ENCODE assay signal across 19 mouse cellular contexts in the genomic region with DNA sequence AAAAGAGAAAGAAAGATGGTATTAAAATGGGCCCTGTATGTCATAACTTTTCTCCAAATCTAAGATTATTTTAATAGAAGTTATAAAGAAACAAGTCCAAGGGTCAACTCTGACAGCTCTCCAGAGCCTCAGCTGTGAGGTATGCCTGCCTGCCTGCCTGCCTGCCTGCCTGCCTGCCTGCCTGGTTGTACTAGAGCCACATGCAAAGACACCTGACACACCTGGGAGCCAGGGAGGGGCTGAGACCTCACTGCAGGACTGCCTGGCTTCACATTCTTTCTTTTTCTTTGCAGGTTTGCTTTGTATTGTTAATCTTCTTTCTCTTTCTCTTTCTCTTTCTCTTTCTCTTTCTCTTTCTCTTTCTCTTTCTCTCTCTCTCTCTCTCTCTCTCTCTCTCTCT. TPM values are rescaled to one million over a fixed set of nuclear protein-coding genes. Genes with fewer than 3 reads are reported as not detected.
"Had no signal": no experiment of that assay in that cellular context is flagged by ENCODE, and none has a peak within 500 bp of the region (broad histone marks: within the 10 kb centered on the region; RNA-seq: fewer than 3 reads in every experiment).

No protein-coding gene starts in this region.

- H3K9me3 ChIP-seq: kidney, embryonic 15.5 days; limb, embryonic 15.5 days; liver, embryonic 12.5 days; neural tube, embryonic 15.5 days had no signal

- H3K27me3 ChIP-seq: kidney, embryonic 15.5 days; limb, embryonic 15.5 days; liver, embryonic 12.5 days had no signal

- H3K4me1 ChIP-seq: limb, embryonic 15.5 days; liver, embryonic 12.5 days had no signal

- H3K4me3 ChIP-seq: kidney, embryonic 15.5 days; left cerebral cortex, adult 2 months; limb, embryonic 15.5 days; liver, embryonic 12.5 days; myocyte; neural tube, embryonic 15.5 days had no signal

- H3K27ac ChIP-seq: kidney, embryonic 15.5 days; left cerebral cortex, adult 2 months; limb, embryonic 15.5 days; liver, embryonic 12.5 days; neural tube, embryonic 15.5 days had no signal

- H3K4me2 ChIP-seq: kidney, embryonic 15.5 days; limb, embryonic 15.5 days; liver, embryonic 12.5 days; lung, embryonic 14.5 days; neural tube, embryonic 15.5 days had no signal

- ATAC-seq: liver, embryonic 12.5 days had no signal

- H3K9ac ChIP-seq: kidney, embryonic 15.5 days; limb, embryonic 15.5 days; liver, embryonic 12.5 days; lung, embryonic 14.5 days; neural tube, embryonic 15.5 days had no signal

- DNase-seq: kidney, adult 2 months; kidney, postnatal 14 days; lung, embryonic 14.5 days; lung, postnatal 10 days; lung, postnatal 4 days; right cerebral cortex, postnatal 4 days; spleen, adult 18-20 months; thymus, adult 18-20 months; thymus, postnatal 25 days had no signal

RNA-seq across cellular contexts. Expression of a gene that starts 53.4 kb away (rescaled TPM):
- total RNA-seq: megakaryocyte, adult 5-6 weeks had no signal
- polyA plus RNA-seq: kidney, embryonic 15.5 days; large intestine, adult 2 months; limb, embryonic 11.5 days; liver, embryonic 16.5 days; lung, embryonic 14.5 days; myocyte had no signal
